Mouse (Mus musculus) adipocyte (in vitro differentiated cells): ENCODE data around the gene Nkx6-1.

ENCODE experiments used
- DNase-seq: peaks from one replicate; pipeline ENCODE4 v3.0.0-alpha.2; 2016; ENCODE audit warnings: low spot score

Gene Nkx6-1

GRCm38 (mm10) chr5:101658984-101659290 lies 5.9 kb downstream of the Nkx6-1 start:
- no peak for DNase-seq

- DNase-seq = no peak
These were observed 6.4 kb downstream of the Nkx6-1 start for GRCm38 (mm10) chr5:101658188-101658983.

- no peak for DNase-seq
These were observed 7.1 kb downstream of the Nkx6-1 start for GRCm38 (mm10) chr5:101657698-101658097.

GRCm38 (mm10) chr5:101656107-101656506 lies 8.7 kb downstream of the Nkx6-1 start:
- no peak for DNase-seq

GRCm38 (mm10) chr5:101655418-101655817 lies 9.4 kb downstream of the Nkx6-1 start:
- DNase-seq = no peak

GRCm38 (mm10) chr5:101647726-101648686 lies 16.8 kb downstream of the Nkx6-1 start:
- DNase-seq = no peak

GRCm38 (mm10) chr5:101646961-101647575 lies 17.7 kb downstream of the Nkx6-1 start:
- DNase-seq = no peak

- no peak for DNase-seq
These were observed 19.7 kb downstream of the Nkx6-1 start for GRCm38 (mm10) chr5:101645071-101645470.

GRCm38 (mm10) chr5:101638101-101638500 lies 26.7 kb downstream of the Nkx6-1 start:
- no peak for DNase-seq
